Mouse (Mus musculus): ENCODE data around the gene Memo1.

DNA sequence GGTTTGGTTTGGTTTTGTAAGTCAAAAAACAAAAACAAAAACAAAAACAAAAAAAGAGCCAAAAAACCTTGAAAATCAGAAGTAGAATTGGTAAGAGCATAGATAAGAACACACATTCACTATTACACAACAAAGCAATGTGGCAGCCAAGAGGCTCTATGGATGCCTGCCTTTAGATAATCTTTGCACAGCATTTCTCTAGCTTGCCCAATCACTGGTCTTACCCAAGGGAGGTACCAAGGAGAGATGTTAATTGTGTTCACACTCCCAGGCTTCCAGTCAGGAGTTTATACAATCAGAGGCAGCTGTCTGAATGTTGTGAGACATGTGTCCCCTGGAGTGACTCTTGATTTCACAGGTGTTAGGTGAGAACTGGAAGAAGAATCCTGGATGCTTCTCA, 114.4 kb downstream of the Memo1 start:
- TF ChIP-seq ZNF384 (IDR thresholded peaks at IDR 0.05; ENCODE audit: low read depth, low read length) (no peak), ETS1 (IDR thresholded peaks at IDR 0.05; ENCODE audit: low read depth, low read length) (no peak), USF1 (IDR thresholded peaks at IDR 0.05; ENCODE audit: low read depth, low read length) (no peak), CTCF (IDR thresholded peaks at IDR 0.05 in 2 of 3, conservative IDR thresholded peaks at IDR 0.05 in 1 of 3; ENCODE audit: control insufficient read depth in 1 of 3, insufficient read depth in 1 of 3, low read depth in 2 of 3, low read length in 3 of 3, poor library complexity in 1 of 3, severe bottlenecking in 1 of 3) (no peak)
